Mouse (Mus musculus) brain, adult 2 months (tissue): ENCODE results near the gene Ano1.

Experiments
- DNase-seq: peaks from one replicate; pipeline ENCODE4 v3.0.0; 2011; ENCODE audit warnings: low read depth, low spot score

The Ano1 gene

DNA sequence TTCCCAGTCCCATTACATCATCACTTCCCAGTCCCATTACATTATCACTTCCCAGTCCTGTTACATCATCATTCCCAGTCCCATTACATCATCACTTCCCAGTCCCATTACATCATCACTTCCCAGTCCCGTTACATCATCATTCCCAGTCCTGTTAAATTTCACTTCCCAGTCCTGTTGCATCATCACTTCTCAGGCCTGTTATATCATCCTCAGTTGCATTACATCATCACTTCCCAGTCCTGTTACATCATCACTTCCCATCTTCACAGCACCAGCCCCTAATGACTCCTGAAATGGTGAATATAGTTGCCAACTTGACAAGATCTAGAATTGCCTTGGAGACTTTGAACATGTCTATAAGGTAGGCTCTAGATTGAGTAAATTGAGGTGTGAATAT, 17.1 kb upstream of the Ano1 start:
- DNase-seq: no peak

DNA sequence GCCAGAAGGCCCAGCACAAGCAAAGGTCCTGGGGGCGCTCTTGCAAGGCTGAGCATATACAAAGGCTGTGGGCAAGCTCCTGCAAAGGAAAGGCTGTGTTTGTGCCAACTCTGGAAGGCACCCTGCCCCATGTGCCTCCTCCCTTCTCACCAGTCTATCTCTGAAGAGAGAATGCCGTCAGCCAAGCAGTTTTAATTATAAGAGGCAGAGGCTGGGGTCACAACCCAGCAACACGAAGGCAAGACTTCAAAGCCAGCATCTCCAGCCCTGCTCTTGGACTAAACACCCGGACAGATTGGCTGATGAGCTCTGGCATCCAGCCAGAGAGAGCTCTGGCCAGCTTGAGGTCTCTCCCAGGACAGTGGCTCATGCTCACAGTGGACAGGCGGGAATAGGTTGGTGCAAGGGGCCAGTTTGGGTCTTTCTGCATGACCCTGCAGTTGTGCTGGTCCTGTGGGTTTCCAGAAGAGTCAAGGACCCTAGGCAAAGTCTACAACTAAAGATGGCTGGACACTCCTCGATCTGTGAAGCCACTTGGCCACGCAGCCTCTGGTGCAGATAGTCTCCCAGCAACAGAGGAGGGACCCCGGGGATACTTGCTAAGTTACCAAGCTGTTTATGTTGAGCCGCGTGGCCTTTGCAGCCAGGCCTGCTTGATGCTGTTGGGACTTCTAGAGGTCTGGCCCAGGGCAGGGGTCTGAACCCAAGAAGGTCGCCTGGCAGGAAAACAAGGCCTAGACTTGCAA, 12.9 kb upstream of the Ano1 start:
- DNase-seq: peak; percentile 86

DNA sequence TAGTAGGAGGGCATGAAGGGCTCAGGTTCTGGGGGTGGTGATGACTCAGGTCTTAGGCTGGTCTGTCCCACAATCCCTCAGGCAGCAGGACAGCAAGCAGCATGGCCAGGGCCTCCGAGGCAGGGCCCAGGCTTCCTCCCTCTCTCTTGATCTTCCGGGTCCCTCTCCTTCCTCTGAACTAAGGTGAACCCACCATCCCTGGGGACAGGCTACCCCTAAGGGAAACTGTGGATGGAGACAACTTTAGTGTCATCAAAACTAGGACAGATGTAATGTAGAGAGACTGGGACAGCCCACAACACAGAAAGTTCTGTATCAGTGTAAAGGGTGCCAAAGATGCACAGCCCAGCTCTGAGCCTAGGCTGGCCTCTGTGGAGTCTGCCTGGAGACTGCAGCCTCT, 12.2 kb upstream of the Ano1 start:
- no peak for DNase-seq

DNA sequence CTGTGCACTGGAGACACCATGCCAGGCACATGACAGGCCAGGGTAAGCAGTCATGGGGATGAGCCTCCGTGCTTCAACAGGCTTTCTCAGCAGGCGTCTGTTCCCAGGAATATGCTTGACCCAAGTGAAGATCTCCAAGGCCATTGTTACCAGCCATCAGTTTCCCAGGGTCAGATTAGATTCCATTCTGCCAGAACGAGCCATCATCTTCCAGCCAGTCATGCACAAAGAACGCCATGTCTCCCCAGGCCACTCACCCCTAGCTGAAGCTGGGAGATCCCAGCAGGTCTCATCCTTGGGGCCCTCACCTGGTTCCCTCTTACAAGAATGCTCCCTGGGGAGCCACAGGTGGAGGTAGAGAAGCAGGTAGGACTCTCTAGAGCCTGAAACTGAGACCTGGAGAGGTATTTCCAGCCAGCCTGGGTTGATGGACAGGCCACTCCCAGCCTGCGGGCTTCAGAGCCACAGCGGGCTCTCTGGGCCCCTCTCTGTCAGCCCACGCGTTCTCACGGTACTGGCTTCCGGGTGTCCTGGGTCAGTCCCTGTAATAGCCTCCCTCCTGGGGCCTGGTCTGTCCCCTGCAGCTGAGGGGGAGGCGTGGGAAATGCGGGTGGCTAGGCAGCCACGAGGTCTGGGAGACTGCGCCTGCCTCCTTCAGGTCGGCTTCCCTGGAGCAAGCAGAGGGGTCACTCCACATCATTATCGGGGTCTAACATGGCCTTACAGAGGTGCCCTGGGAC, 10.9 kb upstream of the Ano1 start:
- no peak for DNase-seq

DNA sequence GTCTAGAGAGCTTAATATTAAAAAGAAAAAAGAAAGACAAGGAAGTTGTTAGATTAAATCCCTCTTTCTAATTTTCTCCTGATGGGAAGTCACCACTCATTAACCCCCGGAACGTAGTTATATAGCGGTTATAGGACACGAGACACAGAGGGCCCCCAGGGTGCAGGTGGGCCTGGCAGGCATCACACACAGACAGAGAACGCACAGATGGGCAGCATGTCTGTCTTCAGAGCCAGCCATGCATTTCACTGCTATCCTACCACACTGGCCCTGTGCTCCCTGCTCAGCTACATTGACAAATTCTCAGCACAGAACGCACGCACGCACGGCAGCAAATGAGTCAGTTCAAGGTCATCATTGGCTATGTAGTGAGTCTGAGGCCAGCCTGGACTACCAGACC, 8.5 kb upstream of the Ano1 start:
- no peak for DNase-seq

DNA sequence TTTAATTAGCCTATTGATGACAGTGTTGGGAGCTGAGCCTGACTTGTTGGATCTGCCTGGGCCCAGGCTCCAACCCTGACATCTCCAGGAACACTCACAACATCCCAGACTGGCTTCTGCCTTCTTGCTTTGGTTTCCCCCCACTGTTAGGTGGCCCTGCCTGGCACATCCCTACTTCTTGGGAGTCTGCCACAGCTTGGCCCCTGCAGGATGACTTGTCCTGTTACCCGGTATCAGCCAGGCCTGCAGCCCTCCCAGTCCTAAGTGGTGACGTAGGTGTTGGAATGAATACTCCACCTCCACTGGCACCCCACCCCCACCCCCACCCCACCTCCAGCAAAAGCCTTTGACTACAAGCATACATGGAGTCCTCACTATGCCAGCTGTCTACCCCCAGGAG, 7.7 kb upstream of the Ano1 start:
- DNase-seq: no peak

DNA sequence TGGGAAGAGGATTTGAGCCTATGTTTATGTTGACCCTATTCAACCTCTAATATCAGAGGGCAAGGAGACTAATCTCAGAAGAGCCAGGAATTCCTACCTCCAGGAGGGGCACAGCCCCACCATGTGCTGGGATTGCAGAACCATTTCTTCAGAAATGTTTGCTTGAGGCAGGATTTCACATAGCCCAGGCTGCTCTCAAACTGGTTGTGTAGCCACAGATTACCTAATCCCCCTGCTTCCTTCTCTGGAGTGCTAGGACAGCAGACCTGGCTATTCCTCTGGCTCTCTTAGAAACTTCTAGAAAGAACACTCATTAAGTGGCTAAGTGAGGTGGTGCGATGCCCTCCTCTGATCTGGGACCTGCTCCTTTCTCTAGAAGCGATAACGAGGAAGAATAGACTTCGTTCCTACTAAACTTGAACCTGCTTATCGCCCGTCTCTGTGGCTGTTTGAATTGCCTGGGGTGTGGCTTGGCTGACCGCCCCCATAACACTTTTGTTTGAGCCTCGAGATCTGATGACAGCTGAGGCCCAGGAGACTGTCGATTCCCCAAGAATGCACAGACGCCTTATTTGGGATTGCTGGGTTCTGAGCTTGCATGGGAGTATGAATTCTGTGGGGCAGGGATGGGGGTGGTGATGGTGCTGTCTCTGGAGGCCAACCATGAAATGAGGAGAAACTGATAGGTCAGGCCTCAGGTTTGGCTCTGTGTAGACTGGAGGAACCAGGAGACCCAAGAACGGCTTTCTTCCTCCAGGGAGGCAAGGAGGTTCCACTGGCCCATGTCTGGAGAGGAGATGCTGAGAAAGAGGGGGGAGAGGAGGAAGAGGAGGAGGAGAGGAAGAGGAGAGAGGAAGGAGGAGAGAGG, 4.0 kb upstream of the Ano1 start:
- no peak for DNase-seq

DNA sequence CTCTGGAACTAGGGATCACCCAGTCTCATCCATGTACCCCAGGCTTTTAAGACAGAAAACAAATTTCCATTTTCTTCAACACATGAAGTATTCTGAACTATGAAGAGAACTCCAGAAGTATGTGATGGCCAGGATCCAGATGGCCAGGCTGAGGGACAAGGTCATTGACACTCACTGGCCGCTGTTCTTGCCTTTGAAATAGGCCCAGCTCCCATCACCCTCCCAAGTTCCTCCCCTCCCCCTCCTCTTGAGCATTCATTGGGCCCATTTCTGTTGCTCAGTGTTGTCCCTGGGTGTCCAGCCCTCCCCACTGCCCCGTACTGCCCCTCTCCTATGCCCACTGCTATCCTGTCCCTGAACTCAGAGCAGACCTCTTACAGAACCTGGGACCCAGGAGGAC, 2.9 kb upstream of the Ano1 start:
- no peak for DNase-seq

DNA sequence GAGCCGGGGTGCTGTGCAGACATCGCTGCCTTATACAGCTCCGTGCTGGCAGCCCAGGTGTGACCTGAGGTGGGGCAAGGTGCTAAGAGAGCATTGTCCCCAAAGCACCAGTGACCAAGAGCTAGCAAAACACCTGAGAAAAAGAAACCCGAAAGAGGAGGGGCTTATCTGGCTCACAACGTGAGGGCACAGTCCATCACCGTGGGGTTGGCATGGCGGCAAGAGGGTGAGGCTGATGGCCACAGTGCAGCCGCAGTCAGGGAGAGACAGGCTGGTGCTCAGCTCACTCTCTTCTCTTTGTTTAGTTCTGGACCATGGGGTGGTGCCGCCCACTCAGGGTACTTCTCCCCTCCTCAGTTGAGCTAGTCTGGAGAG, 1.9 kb upstream of the Ano1 start:
- DNase-seq: no peak

DNA sequence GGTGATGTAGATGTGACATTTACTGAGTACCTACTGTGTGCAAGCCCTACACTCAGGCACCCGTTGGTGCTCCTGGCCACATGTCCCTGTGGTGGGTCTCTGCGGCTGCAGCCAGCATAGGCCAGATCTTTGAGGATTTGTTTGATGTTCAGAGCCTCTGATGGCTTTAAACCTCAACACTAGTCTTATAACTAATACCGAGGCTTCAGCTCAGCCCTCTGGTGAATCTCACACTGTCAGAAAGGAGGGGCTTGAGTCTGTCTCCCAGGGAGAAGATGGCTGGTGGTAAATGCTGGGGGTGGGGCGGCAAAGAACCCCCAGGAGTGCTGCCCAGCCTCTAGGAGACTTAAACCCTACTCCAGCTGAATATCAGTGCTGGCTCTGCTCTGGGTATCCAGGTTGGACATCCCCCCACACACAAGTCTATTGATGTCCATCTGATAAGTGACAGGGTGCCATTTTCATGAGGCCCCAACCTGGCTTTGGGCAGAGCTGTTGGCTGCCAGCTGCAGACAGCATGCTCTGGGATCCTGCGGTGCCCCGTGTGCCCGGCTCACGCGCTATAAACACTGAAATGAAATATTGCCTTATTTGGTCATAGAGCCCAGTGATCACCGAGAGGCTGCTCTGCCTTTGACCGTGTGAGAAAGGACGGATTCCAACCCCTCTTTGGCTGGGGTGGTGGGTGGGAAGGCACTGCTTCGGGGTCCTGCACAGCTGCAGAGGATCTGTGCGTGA, 1.3 kb upstream of the Ano1 start:
- no peak for DNase-seq

DNA sequence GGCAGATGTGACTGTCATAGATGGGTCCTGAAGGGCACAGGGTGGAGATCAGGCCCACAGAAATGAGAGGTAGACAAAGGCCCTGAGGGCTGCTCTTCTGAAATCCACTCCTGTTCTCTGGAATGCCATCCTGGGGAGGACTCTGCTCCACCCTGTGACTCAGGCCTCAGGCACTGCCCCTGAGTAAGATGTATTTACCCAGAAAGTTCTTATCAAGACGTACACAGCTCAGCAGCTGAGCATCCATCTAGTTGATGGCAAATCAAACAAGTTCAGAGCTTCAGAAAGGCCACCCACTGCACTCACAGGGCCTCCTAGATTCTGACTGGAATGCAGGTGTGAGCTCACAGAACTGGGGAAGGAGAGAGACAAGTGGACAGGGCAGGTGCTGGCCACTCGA, 4.0 kb downstream of the Ano1 start:
- no peak for DNase-seq

DNA sequence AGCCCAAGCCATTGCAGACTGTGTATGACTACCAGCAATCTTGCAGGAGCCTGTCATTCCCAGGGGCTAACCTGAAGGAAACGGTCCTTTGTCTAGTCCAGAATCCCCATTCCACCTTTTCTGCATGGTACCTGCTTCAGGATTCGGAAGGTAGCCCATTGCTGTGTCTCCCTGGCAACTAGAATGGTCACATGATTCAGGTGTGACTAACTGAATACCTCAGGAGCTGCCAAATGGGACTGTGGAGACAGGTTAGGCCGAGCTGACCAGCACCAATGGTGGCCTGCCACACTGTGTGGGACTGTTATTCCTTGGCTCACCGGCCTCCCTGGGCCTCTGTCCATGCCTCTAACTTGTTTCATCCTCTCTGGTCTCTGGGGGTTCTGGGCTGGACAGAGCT, 5.3 kb downstream of the Ano1 start:
- no peak for DNase-seq

DNA sequence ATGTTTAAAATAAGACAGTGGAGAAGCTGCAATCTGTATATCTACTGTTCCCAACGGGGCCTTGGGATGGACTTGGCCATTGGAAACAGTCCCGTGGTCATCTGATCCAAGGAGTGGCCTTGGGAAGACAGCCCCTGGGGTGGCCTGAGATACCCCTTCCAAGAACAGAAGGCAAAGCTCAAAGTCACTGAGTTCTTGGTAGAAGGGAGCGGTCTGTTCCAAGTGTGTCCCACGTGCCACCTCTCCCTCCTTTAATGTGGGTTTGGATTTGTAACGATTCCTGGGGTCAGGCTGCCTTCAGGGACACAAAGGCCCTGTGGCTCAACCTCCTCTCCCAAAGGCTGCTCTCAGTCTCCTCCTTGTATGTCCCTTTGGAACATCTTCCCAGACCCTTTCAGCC, 7.9 kb downstream of the Ano1 start:
- no peak for DNase-seq

DNA sequence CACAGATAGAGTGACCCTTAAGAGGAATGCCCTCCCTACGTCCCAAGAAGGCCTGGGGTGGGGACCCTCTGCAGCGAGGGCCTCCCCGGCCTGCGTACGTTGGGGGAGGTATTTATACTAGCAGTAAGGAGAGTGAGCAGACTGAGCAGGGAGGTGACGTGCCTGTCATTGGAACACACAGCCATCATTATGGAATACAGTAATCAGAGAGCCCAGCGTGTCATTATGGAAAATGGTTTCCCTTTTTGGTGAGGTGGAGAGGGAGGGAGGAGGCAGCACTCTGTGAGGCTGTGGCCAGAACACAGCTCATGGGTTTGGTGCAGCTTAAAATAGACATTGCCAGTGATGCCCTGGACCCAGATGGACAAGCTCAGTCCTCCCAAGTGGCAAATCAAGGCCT, 11.1 kb downstream of the Ano1 start:
- peak; percentile 17 for DNase-seq

DNA sequence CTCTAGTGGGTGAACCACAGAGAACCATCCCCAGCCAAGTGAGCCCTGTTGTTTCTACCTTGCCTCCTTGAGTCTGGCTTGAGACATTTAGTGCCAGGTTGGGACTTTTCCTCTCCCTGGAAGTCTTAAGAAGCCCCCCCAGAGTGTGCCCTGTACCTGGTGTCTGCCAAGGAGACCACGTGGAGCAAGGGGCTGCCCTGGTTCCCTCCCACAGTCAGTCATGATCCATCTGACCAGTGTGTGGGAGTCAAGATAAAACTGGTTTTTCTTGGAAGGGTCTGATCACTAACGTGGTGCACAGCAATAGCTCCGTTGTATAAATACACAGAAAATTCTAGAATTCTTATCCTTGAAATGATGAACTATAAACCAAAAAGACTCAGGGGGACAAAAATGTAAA, 12.0 kb downstream of the Ano1 start:
- DNase-seq: no peak

DNA sequence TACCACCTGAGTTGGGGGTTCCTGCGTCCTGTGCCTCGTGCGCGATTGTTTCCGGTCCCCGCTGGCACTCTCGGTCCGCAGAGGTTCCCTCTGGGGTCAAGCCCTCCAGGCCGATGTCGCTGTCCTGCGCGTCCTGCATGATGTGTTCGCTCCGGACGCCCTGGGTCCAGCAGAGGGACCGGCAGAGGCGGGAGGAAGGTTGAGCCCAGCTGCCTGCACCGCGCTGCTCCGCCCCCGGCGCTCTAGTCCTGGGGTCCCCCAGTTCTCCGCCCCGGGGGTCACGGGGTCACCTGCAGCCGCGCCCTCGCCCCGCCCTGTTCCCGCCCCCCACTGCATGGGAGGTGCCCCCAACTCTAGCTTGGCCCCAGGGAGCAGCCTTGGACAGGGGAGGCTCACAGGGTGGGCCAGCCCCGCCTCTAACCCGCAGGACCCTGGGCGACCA, 13.4 kb downstream of the Ano1 start:
- no peak for DNase-seq

DNA sequence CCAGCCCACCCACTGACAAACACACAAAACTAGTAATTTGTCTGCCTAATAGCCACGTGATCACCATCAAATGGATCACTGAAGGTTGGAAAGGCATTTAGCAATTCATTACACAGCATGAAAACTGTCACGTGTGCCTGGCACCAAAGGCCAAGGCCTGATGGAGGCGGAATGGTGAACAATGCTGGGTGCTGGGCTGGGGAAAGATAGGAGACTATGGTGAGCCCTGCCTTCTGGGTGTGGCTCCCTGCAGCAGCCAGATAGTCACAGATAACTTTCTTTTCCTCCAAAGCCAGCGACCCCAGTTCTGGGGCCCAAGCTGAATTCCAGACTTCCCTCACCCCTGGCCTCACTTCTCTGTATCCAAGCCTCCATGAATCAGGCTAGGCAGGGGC, 19.9 kb downstream of the Ano1 start:
- DNase-seq: peak; percentile 16

DNA sequence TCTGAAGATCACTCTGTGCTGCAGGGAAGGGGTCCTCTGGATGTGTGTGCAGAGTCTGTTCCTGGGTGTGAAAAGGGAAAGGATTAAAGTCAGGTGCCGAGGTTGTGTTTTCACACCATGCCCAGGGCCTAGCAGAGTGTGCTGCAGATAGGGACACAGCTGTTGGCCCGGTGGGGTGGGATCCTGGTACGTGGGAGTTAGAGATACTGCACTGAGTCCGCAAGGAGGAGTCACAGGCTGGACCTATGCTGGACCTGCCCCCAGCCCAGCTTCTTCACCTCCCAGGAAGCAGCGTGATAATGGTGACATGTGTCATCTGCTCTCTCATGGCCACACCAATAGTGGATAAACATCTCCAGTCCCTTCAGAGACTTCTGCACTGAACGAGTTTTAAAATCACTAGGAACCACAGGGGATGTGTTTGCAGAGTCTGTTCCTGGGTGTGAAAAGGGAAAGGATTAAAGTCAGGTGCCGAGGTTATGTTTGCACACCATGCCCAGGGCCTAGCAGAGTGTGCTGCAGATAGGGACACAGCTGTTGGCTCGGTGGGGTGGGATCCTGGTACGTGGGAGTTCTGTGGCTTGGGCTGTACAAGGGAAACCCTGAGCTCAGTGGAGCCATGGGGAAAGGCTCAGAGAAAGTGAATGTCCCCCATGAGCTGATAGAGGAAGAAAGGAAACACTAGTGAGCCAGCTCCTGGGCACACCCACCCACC, 20.4 kb downstream of the Ano1 start:
- DNase-seq: no peak

DNA sequence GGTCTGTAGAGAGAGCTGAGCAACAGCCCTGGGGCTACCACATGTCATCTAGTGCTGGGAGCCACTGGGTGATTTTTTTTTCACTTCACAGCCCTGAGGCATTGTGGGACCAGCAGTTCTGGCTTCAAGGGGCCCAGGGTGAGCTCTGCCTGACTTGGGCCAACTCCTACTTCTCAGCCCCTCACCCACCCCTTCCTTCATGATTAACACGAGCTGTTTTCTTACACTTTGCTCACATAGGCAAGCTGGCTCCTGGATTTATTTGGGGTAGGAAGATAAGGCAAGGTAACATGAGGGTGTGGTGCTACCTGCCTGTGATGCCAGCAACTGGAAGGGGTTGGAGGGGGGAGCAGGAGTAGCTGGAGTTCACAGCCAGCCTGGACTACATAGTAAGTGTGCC, 27.5 kb downstream of the Ano1 start:
- DNase-seq: no peak

DNA sequence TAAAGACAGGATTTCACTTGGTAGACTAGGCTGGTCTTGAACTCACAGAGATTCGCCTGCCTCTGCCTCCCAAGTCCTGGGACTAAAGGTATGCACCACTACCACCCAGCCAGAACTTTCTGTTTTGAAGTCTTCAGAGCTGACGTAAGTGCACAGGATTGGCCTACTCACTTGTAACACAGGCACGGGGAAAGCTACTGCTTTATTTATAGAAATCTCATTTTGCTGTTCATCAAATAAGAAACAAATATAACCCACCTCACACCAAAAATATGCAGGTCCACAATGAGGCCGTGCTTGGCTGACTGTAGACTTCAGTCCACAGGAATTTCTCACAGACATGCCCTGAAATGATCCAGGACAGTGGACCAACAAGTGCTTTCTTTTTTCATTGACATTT, 31.8 kb downstream of the Ano1 start:
- DNase-seq: no peak

DNA sequence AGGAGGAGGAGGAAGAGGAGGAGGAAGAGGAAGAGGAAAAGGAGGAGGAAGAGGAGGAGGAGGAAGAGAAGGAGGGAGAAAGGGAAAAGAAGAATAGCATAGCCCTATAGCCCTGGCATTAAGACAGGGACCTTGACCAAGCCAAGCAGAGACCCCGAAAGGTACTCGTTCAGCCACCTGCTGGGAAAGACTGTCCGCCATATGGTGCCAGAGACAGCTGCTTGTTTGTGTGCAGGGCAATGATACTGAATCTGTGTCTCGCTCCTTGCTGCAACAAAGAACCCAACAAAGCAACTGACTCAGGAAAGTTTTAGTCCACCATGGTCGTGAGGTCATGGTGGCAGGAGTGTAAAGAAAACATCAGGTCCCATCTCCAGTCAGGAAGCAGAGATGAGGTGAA, 34.0 kb downstream of the Ano1 start:
- no peak for DNase-seq
